Mouse (Mus musculus) testis, adult 10 weeks (tissue): ENCODE data around the gene Babam2. TPM values are rescaled to one million over a fixed set of nuclear protein-coding genes. Genes with fewer than 3 reads are reported as not detected.

ENCODE experiments used
- polyA plus RNA-seq: library from polyadenylated mRNA; stranded (reverse); fragments of 350-450 nt; fragmentation: Illumina TruSeq; extraction: RNeasy Lipid Tissue Mini Kit (QIAGEN cat#74804); gene quantifications from one replicate; pipeline ENCODE4 v1.2.3, GENCODE M21; 2014; ENCODE audit warnings: low read depth, low replicate concordance

Babam2 gene
- 53.3 TPM for polyA plus RNA-seq

GRCm38 (mm10) chr5:31697644-31698296 is at the start of gene Babam2:
Gene Babam2 (plus strand): TSS chr5:31697684.

DNA sequence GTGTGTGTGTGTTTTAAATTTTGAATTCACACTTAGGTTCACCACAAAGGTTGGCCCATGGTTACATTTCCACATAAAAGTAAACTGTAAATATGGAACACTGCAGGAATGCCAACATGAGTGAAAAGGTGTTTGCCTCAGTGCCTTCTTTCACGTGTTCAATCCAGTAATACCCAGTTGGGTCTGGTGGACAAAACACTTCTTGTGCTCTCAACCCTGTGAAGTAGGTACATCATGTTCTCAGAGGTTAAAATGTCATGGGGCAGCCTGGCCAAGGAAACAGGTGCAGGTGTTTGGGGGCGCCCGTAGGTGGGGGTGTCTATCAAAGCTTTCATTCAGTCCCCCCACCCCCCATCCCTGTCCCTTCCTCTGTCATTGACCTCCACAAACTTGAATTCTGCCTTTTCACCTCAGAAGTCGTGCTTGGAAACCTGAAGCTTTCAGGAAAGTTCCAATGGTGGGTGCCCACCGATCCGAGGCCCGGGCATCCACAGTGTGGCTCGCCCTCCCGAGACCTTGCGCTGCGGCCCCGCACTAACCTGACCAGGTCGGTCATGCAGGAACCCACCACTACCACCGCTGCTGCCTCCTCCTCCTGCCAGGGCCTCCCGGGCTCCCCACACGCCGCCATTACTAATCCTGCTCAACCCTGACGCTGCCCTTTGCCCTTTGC is 377 bp upstream of the Babam2 start, which contains the start of gene Rbks:
Rbks (minus strand) TSS at position 657 of the 673 bp plus-strand sequence.

Other genes starting within 250 kb of the Babam2 start
- 14.6 TPM for gene Zfp512, start 245.3 kb upstream of the Babam2 start, polyA plus RNA-seq
- gene 4930548H24Rik, start 211.9 kb upstream of the Babam2 start, polyA plus RNA-seq: 17.4 TPM
- gene Gpn1, start 202.9 kb upstream of the Babam2 start, polyA plus RNA-seq: 21.5 TPM
- gene Slc4a1ap, start 170.7 kb upstream of the Babam2 start, polyA plus RNA-seq: 56.1 TPM
- 6.7 TPM for gene Supt7l, start 169.9 kb upstream of the Babam2 start, polyA plus RNA-seq
- gene Mrpl33, start 100.7 kb upstream of the Babam2 start, polyA plus RNA-seq: 53.8 TPM
- gene Rbks, start 57 bp upstream of the Babam2 start, polyA plus RNA-seq: 13.9 TPM